Mouse (Mus musculus): ENCODE data around the gene Wnt10b.
"Not testable (repeated sequence)": the region's sequence is repeated elsewhere in the genome, so short reads cannot be mapped to it uniquely, and the experiment has no call there.

DNA sequence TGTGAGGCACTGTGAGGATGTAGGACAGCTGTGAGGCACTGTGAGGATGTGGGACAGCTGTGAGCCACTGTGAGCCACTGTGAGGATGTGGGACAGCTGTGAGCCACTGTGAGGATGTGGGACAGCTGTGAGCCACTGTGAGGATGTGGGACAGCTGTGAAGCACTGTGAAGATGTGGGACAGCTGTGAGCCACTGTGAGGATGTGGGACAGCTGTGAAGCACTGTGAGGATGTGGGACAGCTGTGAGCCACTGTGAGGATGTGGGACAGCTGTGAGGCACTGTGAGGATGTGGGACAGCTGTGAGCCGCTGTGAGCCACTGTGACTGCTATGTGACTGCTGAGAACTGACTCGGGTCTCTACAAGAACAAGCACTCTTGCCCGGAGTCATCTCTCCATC is 34.1 kb downstream of the Wnt10b start:
- not testable (repeated sequence) for TF ChIP-seq CTCF (IDR thresholded peaks at IDR 0.05)
- TF ChIP-seq EP300 (IDR thresholded peaks at IDR 0.05; ENCODE audit: insufficient read depth, low read depth, low read length): 0 out of 2 replicates have a peak, but pooled peaks have one; percentile 34

Data from heart, adult 2 months (tissue).